Mouse (Mus musculus): Measurements from ENCODE around the gene Chl1.
A peak's percentile ranks its signal among the peaks of the same experiment; 100 is the strongest.

Gene Chl1

DNA sequence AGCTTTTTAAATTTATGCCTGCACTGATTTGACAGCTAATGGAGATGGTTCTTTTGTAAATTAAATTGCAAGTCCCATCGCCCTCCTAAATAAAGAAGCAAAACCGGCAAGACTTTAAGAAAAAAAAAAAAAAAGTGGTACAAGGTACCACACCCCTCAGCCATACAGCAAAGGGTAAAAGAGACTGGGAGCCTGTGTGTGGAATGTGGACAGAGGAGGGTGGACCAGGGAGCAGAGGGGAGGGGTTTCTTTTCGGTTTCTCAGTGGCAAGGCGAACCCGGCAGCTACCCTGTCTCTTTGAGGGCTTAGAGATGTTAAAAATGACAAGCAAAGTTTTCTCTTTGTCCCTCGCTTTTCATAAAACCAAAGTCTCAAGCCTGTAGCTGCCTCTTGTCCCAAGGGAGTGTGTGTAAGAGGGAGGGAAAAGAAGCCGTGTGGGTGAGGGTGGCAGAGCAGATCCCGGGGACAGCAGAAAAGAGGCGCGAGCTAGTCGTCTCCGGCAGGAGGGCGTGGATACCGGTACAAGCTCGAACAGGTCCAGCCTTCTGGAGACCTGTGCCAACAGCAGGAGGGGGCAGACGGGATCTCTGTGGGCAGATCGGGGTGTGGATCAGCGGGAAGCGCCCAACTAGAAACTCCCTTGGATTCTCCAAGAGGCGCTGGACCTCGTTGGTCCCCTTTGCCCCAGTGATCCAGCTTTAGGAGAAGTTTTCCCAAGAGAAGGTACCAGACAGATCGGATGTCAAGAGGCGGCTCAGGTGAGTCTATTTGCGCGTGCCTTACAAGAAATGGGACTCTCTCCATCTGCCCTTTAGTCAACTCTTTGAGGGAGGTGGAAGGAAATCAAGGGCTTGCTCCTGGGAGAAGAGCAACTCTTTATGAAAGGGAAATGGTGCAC, at the start of gene Chl1:
TSS of gene Chl1 (plus strand) at position 195 of the 898 bp plus-strand sequence.
- DNase-seq, result peak; percentile 84

- no peak for DNase-seq
Measured at GRCm38 (mm10) chr6:103465479-103466080, 44.8 kb upstream of the Chl1 start.

GRCm38 (mm10) chr6:103473316-103473715, 37.1 kb upstream of the Chl1 start:
- no peak for DNase-seq

GRCm38 (mm10) chr6:103487199-103487598, 23.2 kb upstream of the Chl1 start:
- DNase-seq, result no peak

DNA sequence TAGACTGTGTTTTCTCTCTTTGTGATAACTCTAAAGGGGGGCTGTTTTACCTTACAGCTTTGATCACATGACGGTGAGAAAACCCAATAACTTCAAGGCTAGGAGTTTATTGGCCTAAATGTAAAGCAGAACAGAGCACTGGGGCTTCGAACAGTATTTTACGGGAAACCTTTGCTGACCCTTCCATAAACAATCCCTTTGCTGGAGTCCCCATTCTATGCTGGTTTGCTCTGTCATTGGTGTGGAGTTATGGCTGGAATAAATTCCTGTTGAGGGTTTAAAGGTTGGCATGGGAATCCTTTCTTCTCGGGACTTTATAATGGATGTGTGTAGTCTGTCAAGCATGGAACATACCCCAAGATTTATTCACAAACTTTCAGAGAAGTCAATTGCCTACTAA, 12.0 kb upstream of the Chl1 start:
- DNase-seq, result no peak

- DNase-seq, result no peak
Measured at GRCm38 (mm10) chr6:103504065-103504464, 6.3 kb upstream of the Chl1 start.

DNA sequence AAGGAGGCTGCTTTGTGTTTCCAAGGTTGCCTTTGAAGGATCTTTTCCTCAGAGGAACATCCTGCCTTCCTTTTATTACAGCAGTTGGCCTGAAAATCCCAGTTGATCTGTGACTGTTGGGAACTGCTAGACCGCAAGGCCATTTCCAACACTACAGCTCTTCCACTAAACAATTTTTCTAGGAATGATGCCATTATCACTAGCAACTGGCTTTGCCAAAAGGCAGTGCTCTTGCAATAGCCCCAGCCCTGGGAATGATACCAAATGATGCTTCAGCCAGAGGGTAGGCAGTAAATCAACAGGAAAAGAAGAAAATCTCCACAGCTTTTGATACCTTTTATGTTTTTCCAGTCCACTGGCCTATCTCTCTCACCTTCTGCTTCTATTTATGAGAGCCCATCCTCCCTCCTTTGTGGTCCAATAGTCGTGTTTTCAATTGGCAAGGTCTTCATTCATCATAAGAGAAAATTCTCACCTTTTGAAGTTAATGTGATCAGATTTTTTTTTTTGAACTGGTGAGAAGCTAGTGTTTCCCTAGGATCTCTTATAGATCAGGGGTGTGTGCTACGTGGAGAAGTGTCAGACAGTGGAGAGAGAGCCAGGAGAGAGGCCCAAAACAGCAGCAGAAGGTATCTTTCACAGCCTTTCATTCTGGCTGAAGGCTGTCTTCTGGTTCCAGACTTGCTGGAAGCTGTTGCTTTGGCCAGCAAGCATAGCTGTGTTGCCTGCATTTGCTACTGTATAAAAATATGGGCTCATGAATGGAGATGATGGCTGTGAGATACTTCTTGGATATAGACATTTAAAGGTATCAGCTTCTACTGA, 2.4 kb upstream of the Chl1 start:
- peak; percentile 65 for DNase-seq

DNA sequence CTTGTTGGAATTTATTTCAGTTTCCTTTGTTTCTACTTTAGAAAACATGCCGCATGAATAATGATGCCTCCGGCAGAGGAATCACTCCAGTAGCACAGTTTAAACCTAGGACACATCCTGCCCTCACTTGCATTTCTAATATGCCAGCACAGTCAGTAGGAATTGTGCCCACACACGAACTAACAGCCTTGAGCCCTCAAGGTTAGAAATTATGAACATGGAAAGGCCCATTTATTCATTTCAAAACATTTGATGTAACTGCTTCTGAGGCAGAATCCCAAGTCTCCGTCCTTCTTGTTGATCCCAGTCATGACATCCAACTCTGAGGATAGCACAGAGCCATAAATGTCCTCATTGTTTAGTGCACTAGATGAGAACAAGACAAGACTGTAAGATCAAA, 790 bp upstream of the Chl1 start:
- DNase-seq, result no peak

DNA sequence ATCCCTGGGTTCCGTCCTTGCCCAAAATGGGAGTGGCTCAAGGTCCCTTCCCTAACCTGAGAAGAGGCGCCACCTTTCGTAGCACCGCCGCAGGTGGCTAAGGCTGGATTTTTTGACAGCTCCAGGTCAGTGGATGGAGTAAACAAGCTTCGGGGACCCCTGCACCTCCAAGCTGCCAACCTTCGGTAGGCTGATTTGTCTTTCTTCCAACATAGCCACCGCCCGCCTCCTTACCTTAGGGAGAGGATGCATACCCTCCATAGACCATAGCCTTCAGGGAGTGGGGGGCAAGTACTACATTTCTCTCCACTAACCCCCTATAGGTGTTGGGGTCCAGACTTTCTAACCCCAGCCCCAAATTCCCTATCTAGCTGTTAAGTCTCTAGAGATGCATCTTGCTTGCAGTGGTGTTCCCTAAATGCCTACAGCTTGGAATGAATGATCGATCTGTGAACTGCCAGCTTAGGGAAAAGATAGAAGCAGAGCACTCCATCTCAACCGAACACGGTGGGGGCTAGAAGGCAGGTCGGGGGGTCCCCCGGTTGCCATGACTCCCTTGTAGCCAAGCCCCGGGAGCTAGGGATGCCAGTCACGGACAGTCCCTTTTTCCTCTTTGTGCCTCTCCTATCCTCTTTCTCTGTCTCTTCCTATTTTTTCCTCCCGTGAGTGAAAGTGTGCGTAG, 1.0 kb downstream of the Chl1 start:
- DNase-seq, result peak; percentile 76

GRCm38 (mm10) chr6:103511972-103512565, 1.7 kb downstream of the Chl1 start:
- peak; percentile 93 for DNase-seq

GRCm38 (mm10) chr6:103512911-103513321, 2.5 kb downstream of the Chl1 start:
- peak; percentile 48 for DNase-seq

GRCm38 (mm10) chr6:103513621-103514241, 3.3 kb downstream of the Chl1 start:
- no peak for DNase-seq

- DNase-seq, result no peak
Measured at GRCm38 (mm10) chr6:103514346-103514745, 4.0 kb downstream of the Chl1 start.

DNA sequence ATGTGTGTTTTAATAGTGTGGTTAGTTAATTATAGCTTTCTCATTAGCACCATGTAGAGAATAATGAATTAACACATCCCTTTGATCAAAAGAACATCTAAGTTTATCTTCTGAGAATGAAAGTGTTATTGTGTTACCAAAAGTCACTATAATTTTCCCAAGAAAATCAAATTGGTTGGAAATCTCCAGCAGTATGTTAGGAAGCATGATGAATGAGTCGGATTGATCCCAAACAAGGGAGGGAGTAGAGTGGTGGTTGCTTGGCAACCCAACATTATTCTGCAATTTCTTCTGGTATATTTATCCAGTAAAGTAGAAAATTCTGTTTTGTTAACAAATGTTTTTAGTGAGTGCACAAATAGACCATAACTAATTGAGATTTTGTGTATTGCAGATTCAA, 4.4 kb downstream of the Chl1 start:
- DNase-seq, result no peak

DNA sequence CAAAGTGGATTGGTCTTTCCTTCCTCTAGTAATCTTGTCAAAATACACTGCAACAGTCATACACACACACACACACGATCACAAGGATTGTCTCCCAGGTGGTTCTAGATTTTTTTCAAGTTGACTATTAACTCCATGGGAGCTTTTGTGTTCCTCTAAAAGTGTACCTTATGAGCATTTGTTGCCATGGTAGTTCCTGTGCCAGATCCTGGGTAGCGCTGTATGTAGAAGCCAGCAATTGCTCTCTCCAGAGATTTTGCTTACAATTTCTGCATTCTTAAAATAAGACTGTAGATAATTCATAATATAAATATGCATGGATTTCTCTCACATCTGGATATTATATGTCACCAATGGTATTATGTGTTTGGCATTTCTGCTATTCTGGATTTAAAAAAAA, 9.2 kb downstream of the Chl1 start:
- peak; percentile 39 for DNase-seq

- DNase-seq, result no peak
Measured at GRCm38 (mm10) chr6:103525326-103526024, 15.1 kb downstream of the Chl1 start.

DNA sequence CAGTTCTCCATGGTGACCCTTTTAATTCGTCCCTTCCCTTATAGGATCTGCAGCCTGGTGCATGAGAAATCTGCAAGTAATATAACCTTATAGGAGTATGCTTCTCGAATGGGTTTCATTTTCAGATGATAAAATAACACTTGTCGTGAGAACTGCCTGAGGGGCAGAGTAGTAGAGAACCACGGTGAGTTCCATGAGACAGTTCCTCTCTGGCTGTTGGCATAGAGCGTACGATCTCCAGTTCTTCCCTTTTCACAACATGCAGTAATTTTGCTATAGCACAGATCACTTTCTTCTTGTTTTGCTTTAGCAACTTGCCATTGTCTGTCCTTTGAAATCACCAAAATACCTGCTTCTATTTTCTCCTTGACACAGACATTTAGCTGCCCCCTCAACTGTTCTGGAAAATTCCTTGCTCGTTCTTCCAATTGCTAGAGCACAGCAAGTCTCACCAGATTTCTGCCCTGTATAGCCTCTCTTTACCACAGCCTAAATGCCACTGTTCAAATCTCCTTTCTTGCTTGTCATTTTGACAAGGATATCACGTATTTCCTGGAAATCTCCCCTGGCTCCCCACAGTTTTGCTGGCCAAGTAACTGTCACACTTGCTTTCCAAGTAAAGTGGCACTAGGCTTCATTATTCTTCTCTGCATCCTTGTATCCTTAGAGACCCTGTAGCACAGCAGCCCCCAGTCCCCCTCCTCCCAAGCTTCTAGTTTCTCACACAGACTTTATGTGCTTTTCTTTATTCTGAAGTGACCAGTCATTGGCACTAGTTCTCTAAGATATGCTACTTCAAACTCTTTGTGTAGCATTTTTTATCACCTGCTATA, 16.8 kb downstream of the Chl1 start:
- no peak for DNase-seq

DNA sequence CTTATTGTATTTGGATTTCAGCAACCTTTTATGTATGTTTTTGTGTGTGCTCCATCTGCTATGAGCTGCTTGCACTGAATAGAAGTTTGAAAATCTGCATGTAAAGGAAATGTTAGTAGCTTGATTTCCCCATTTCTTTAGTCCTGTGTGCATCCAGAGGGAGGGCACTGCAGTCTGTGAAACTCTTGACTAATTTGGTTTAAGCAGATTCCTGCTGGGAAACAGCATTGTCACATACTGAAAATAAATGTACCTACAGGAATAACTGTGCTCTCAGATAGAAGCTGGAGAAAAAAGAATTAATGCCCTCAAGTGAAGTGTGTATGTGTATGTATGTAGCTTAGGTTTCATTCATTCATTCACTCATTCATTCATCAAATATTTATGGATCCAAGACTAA, 22.7 kb downstream of the Chl1 start:
- no peak for DNase-seq

DNA sequence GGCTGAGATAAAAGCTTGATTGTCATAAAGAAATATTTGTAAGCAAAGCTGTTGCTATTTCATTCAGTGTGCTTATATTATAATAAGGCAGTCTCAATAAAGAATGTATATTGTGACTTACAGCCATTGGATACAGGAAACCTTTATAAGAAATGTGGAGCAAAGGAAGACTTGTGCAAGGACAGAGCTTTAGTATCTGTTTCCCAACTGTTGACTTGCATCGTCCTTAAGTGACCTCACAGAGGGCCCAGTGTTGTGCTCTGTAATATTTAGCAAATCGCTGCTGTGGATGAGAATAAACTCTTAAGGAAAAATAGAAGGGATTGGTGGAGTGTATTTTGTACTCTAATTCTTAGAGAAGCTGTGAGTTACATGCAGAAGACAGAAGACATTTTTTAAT, 23.6 kb downstream of the Chl1 start:
- no peak for DNase-seq

DNA sequence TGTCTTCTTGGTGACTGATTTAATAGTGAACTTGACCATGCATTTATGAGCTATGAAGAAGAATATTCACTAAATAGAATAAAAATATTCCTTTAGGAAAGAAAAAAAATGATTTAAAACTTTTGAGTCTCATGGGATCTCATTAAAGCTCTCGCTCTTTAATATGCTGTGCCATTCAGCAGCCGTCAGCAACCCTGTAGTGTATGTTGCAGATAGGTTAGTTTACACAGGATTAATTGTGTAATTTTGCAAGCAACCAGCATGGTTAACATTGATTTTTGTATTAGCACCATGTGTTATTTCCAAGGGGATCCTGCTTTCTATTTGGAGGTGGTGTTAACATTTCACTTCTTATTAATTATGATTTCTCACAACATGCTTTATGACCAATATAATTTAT, 32.2 kb downstream of the Chl1 start:
- DNase-seq, result no peak
